Comparison of ENCODE assay signal across 8 mouse cellular contexts in the genomic region with DNA sequence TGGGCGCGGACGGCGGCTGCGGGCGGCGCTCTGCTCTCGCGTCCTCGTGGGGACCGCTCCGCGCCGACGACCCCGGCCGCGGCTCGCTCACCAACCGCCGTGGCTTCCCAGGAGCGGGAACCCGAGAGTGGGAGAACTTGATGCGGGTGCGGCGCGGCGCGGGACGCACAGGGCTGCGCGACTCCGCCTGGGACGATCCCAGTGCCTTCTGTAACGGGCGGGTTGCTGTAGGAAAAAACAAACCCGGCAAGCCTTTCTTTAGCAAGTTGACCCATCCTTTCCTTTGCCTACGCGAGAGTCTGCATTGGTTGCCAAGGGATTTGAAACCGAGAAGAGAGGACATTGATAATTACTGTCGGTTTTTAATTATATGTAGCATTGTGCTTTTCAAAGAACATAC. TPM values are rescaled to one million over a fixed set of nuclear protein-coding genes. Genes with fewer than 3 reads are reported as not detected.
DNase-seq lines count a peak whose midpoint lies in the region; ATAC-seq and TF ChIP-seq lines count a peak whose summit lies in the region.

No protein-coding gene starts in this region.

- H3K4me3 ChIP-seq in left cerebral cortex, adult 2 months: peak overlapping the region; percentile 62
- H3K4me3 ChIP-seq in heart, postnatal 0 days (ENCODE audit: low read depth, low read length): peak overlapping the region; percentile 93
- peak overlapping the region; percentile 86 for H3K4me3 ChIP-seq in midbrain, embryonic 12.5 days

- no peaks in the 10 kb centered on the region for H3K9me3 ChIP-seq in heart, postnatal 0 days (replicated peaks; ENCODE audit: control insufficient read depth, low read length)
- H3K9me3 ChIP-seq in midbrain, embryonic 12.5 days: no peaks in the 10 kb centered on the region

- intact Hi-C loops in left cerebral cortex, adult 2 months (cut with DNase I): loop anchor here (2.0 kb wide), 2 partner anchors 19 to 49 kb away; no protein-coding TSS in a partner anchor
- intact Hi-C loops in left cerebral cortex, postnatal 25 days (cut with DNase I): no loop called here

- no peak for DNase-seq in left cerebral cortex, adult 2 months (ENCODE audit: extremely low spot score in 1 of 2, low spot score in 2 of 2)
- DNase-seq in left cerebral cortex, postnatal 25 days (ENCODE audit: low spot score in 2 of 2): no peak
- peak; percentile 14 for DNase-seq in brain, embryonic 18.5 days (ENCODE audit: low read depth, low spot score)
- peak; percentile 10 for DNase-seq in heart, postnatal 0 days (ENCODE audit: low spot score)
- DNase-seq in B cell, adult 2 months: no peak
- DNase-seq in testis, postnatal 14 days (ENCODE audit: low spot score): no peak
- no peak for DNase-seq in cerebellum, postnatal 25 days

- TF ChIP-seq EP300 in heart, postnatal 0 days (IDR thresholded peaks at IDR 0.05; ENCODE audit: low read depth): no peak

- H3K4me2 ChIP-seq in heart, postnatal 0 days (ENCODE audit: low read depth, low read length): peak overlapping the region; percentile 98
- H3K4me2 ChIP-seq in midbrain, embryonic 12.5 days (replicated peaks): peak overlapping the region; percentile 62

- no peak for TF ChIP-seq CTCF in left cerebral cortex, adult 2 months (IDR thresholded peaks at IDR 0.05)
- no peak for TF ChIP-seq CTCF in heart, postnatal 0 days (IDR thresholded peaks at IDR 0.05; ENCODE audit: low read depth)

- H3K9ac ChIP-seq in heart, postnatal 0 days (replicated peaks; ENCODE audit: low read depth, low read length): peak overlapping the region; percentile 88
- H3K9ac ChIP-seq in midbrain, embryonic 12.5 days (replicated peaks): peak overlapping the region; percentile 91

- peaks cover 9% of the 10 kb centered on the region; the same call in 1 of the 2 replicates for H3K4me1 ChIP-seq in heart, postnatal 0 days (ENCODE audit: control insufficient read depth, insufficient read depth)
- peaks cover 5% of the 10 kb centered on the region for H3K4me1 ChIP-seq in midbrain, embryonic 12.5 days

- under 1% methylated on average over 36 of the region's 41 CpGs for WGBS in heart, postnatal 0 days
- WGBS in midbrain, embryonic 12.5 days: under 1% methylated on average over 41 of the region's 41 CpGs

- H3K27me3 ChIP-seq in heart, postnatal 0 days (ENCODE audit: control insufficient read depth, insufficient read depth, low read length): no peaks in the 10 kb centered on the region
- H3K27me3 ChIP-seq in midbrain, embryonic 12.5 days: no peaks in the 10 kb centered on the region

- peak; percentile 47; the same call in 1 of the 2 replicates for ATAC-seq in heart, postnatal 0 days (ENCODE audit: insufficient read depth, low read depth)
- peak; percentile 68 for ATAC-seq in midbrain, embryonic 12.5 days (ENCODE audit: low FRiP score, low read depth)

- H3K27ac ChIP-seq in left cerebral cortex, adult 2 months: peak overlapping the region; percentile 88
- H3K27ac ChIP-seq in heart, postnatal 0 days (ENCODE audit: low read depth): peak overlapping the region; percentile 85
- H3K27ac ChIP-seq in midbrain, embryonic 12.5 days (replicated peaks): peak overlapping the region; percentile 91

- peaks cover 23% of the 10 kb centered on the region for H3K36me3 ChIP-seq in heart, postnatal 0 days (replicated peaks; ENCODE audit: control insufficient read depth, insufficient read depth, low read length)
- peaks cover 32% of the 10 kb centered on the region for H3K36me3 ChIP-seq in midbrain, embryonic 12.5 days

RNA-seq across cellular contexts. Expression of a gene that starts 0.5 kb away (rescaled TPM):
- total RNA-seq in left cerebral cortex, adult 2 months (2021): 10 to 100 TPM; 29.7 to 31.0 TPM
- total RNA-seq in left cerebral cortex, postnatal 25 days (2021): 10 to 100 TPM; 27.2 to 31.4 TPM
- 1.0 and 1.9 TPM in 2 replicates for total RNA-seq in heart, postnatal 0 days (2014; rRNA removed; ENCODE audit: low replicate concordance)
- polyA plus RNA-seq in heart, postnatal 0 days (2015; fragmentation: Nextera tagmentation; extraction: Ambion mirVana): 8.9 and 9.0 TPM in 2 replicates
- polyA plus RNA-seq in midbrain, embryonic 12.5 days (2016; fragmentation: Nextera tagmentation; extraction: Ambion mirVana): 29.3 and 32.2 TPM in 2 replicates

RNA-seq across cellular contexts. Expression of a gene that starts 37.4 kb away (rescaled TPM):
- total RNA-seq in left cerebral cortex, adult 2 months (2021): 10 to 100 TPM; 11.6 to 12.9 TPM
- total RNA-seq in left cerebral cortex, postnatal 25 days (2021): 10 to 100 TPM; 12.5 to 14.1 TPM
- 62.5 and 76.3 TPM in 2 replicates for total RNA-seq in heart, postnatal 0 days (2014; rRNA removed; ENCODE audit: low replicate concordance)
- polyA plus RNA-seq in heart, postnatal 0 days (2015; fragmentation: Nextera tagmentation; extraction: Ambion mirVana): 67.0 and 77.9 TPM in 2 replicates
- 20.6 and 21.7 TPM in 2 replicates for polyA plus RNA-seq in midbrain, embryonic 12.5 days (2016; fragmentation: Nextera tagmentation; extraction: Ambion mirVana)

RNA-seq across cellular contexts. Expression of a gene that starts 50.6 kb away (rescaled TPM):
- total RNA-seq in left cerebral cortex, adult 2 months (2021): 1 to 10 TPM; 7.5 to 7.8 TPM
- 1 to 10 TPM; 5.7 to 6.0 TPM for total RNA-seq in left cerebral cortex, postnatal 25 days (2021)
- 8.9 and 13.9 TPM in 2 replicates for total RNA-seq in heart, postnatal 0 days (2014; rRNA removed; ENCODE audit: low replicate concordance)
- 4.9 and 6.4 TPM in 2 replicates for polyA plus RNA-seq in heart, postnatal 0 days (2015; fragmentation: Nextera tagmentation; extraction: Ambion mirVana)
- 40.3 and 40.5 TPM in 2 replicates for polyA plus RNA-seq in midbrain, embryonic 12.5 days (2016; fragmentation: Nextera tagmentation; extraction: Ambion mirVana)

Comparison
In these comparisons a context has a peak if more than half of its experiments do, and no peak if none do; other contexts are left out.
1. DNase-seq: peak in brain, embryonic 18.5 days (single experiment) and heart, postnatal 0 days (single experiment); none in left cerebral cortex, adult 2 months (0 of 2), left cerebral cortex, postnatal 25 days (0 of 2), B cell, adult 2 months (0 of 2), testis, postnatal 14 days (single experiment) and cerebellum, postnatal 25 days (0 of 2).
2. Peak in every context shown above with its lines, with median percentiles within 50 percentile points of each other: H3K27ac ChIP-seq and H3K4me3 ChIP-seq.